Mouse (Mus musculus): ENCODE results near the gene Gphn.

- no peak for TF ChIP-seq USF1 (IDR thresholded peaks at IDR 0.05; ENCODE audit: low read depth)
- no peak for TF ChIP-seq TCF3 (IDR thresholded peaks at IDR 0.05; ENCODE audit: insufficient read length, low read depth)
- no peak for TF ChIP-seq MYOD1 (IDR thresholded peaks at IDR 0.05; ENCODE audit: control insufficient read depth in 1 of 3, insufficient read length in 2 of 3, low read depth in 2 of 3)
- no peak for TF ChIP-seq SRF (IDR thresholded peaks at IDR 0.05; ENCODE audit: control insufficient read depth, insufficient read length, low read depth)
These were observed 454.9 kb downstream of the Gphn start for GRCm38 (mm10) chr12:78681048-78681447.
